Mouse (Mus musculus): ENCODE data around the gene Gcfc2.

DNA sequence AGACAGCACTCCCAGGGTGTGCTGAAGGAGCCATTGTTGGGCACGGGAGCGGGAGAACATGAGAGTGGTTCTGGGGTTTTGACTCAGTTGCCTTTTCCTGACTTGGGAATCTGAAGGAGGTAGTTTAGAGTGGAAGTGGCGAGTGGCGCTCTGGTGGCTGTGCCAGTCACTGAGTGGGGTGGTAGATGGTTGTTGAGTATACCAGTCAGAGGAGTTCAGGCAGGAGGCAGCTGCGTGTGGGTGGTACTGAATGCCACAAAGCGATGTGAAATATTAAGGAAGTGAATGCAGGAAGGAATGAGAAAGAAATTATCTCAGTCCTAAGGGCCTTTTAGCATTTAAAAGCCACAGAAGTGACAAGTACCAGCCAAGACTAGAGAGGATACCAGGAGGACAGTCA is 23.4 kb downstream of the Gcfc2 start:
- no peak for TF ChIP-seq CTCF (IDR thresholded peaks at IDR 0.05; ENCODE audit: insufficient read depth, low read length)
- no peak for TF ChIP-seq POLR2A (IDR thresholded peaks at IDR 0.05; ENCODE audit: borderline replicate concordance, extremely low read depth, low read depth, low read length)

Measured in lung, adult 2 months (tissue).